Mouse (Mus musculus) cerebellum, adult 9-10 months (tissue): ENCODE measurements around the gene Wdr19.

ENCODE experiments used
- DNase-seq: peaks from one replicate; pipeline ENCODE4 v3.0.0; 2022

Wdr19 gene

GRCm38 (mm10) chr5:65199346-65200128, at the start of gene Wdr19:
TSS of gene Wdr19 (plus strand) at chr5:65199696.
- peak; percentile 100 for DNase-seq

GRCm38 (mm10) chr5:65149706-65150105, 49.8 kb upstream of the Wdr19 start:
- DNase-seq = no peak

GRCm38 (mm10) chr5:65150376-65150955, 49.0 kb upstream of the Wdr19 start:
- no peak for DNase-seq

GRCm38 (mm10) chr5:65151276-65151675, 48.2 kb upstream of the Wdr19 start:
- no peak for DNase-seq

GRCm38 (mm10) chr5:65151767-65152166, 47.7 kb upstream of the Wdr19 start:
- no peak for DNase-seq

GRCm38 (mm10) chr5:65154287-65154686, 45.2 kb upstream of the Wdr19 start:
- DNase-seq = no peak

- no peak for DNase-seq
These were observed 42.6 kb upstream of the Wdr19 start for GRCm38 (mm10) chr5:65156853-65157252.

GRCm38 (mm10) chr5:65157412-65158381, 41.8 kb upstream of the Wdr19 start:
- no peak for DNase-seq

GRCm38 (mm10) chr5:65158696-65159305, 40.7 kb upstream of the Wdr19 start:
- DNase-seq = no peak

- DNase-seq = no peak
These were observed 36.5 kb upstream of the Wdr19 start for GRCm38 (mm10) chr5:65163001-65163400.

- no peak for DNase-seq
These were observed 35.9 kb upstream of the Wdr19 start for GRCm38 (mm10) chr5:65163489-65164092.

GRCm38 (mm10) chr5:65170206-65170605, 29.3 kb upstream of the Wdr19 start:
- no peak for DNase-seq

- DNase-seq = peak; percentile 73
These were observed 24.2 kb upstream of the Wdr19 start for GRCm38 (mm10) chr5:65175035-65175917.

- no peak for DNase-seq
These were observed 23.5 kb upstream of the Wdr19 start for GRCm38 (mm10) chr5:65175918-65176484.

GRCm38 (mm10) chr5:65177026-65177514, 22.4 kb upstream of the Wdr19 start:
- peak; percentile 42 for DNase-seq

- DNase-seq = no peak
These were observed 21.0 kb upstream of the Wdr19 start for GRCm38 (mm10) chr5:65178477-65178876.

GRCm38 (mm10) chr5:65181160-65181793, 18.2 kb upstream of the Wdr19 start:
- no peak for DNase-seq

GRCm38 (mm10) chr5:65181794-65182169, 17.7 kb upstream of the Wdr19 start:
- DNase-seq = no peak

GRCm38 (mm10) chr5:65182268-65182667, 17.2 kb upstream of the Wdr19 start:
- DNase-seq = no peak

GRCm38 (mm10) chr5:65191601-65192000, 7.9 kb upstream of the Wdr19 start:
- DNase-seq = peak; percentile 49
